15 mouse cellular contexts compared by ENCODE assay signal in the genomic region with DNA sequence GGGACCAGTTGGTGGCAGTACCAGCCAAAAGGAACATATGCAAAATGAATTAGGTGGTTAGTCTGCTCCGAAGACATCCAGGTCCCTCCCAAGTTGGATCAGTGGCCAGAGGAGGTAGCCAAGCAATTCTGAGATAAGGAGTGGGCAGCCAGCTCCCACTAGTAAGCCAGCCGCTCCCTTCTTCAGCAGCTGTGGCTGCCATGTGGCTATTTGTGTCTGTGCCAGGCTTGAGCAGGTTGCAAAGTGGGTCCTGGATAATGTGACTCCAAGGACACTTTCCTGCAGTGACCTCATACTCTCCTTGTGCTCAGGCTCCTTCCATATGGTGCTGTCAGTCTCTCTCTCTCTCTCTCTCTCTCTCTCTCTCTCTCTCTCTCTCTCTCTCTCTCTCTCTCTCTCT.
A peak's percentile ranks its signal among the peaks of the same experiment; 100 is the strongest.
DNase-seq lines count a peak whose midpoint lies in the region; ATAC-seq and TF ChIP-seq lines count a peak whose summit lies in the region.
"Had no signal": no experiment of that assay in that cellular context is flagged by ENCODE, and none has a peak within 500 bp of the region (broad histone marks: within the 10 kb centered on the region; RNA-seq: fewer than 3 reads in every experiment).

No protein-coding gene starts in this region.

- no peaks in the 10 kb centered on the region for H3K36me3 ChIP-seq in heart, embryonic 12.5 days
- H3K36me3 ChIP-seq in lung, postnatal 0 days (ENCODE audit: insufficient read depth, low read length), result no peaks in the 10 kb centered on the region
- H3K36me3 ChIP-seq: embryonic facial prominence, embryonic 12.5 days; limb, embryonic 15.5 days; neural tube, embryonic 12.5 days had no signal

- no peak for ATAC-seq in heart, embryonic 12.5 days (ENCODE audit: insufficient number of reproducible peaks, low FRiP score)
- ATAC-seq in lung, postnatal 0 days, result no peak
- ATAC-seq: CD4-positive, CD25-positive, alpha-beta regulatory T cell, adult 4 months had no signal

- no peak overlapping the region for H3K27ac ChIP-seq in heart, embryonic 12.5 days (ENCODE audit: poor library complexity, severe bottlenecking)
- no peak overlapping the region for H3K27ac ChIP-seq in lung, postnatal 0 days (ENCODE audit: low read length)
- H3K27ac ChIP-seq: embryonic facial prominence, embryonic 12.5 days; limb, embryonic 15.5 days; macrophage; neural tube, embryonic 12.5 days had no signal

- no peaks in the 10 kb centered on the region for H3K9me3 ChIP-seq in heart, embryonic 12.5 days (replicated peaks)
- H3K9me3 ChIP-seq in lung, postnatal 0 days (ENCODE audit: low read length), result no peaks in the 10 kb centered on the region
- H3K9me3 ChIP-seq: embryonic facial prominence, embryonic 12.5 days; limb, embryonic 15.5 days; neural tube, embryonic 12.5 days had no signal

- peak; percentile 52 to 57 for DNase-seq in heart, adult 18-20 months
- peak; percentile 87 for DNase-seq in brain, adult 2 months (ENCODE audit: low read depth, low spot score)
- peak; percentile 70 for DNase-seq in cerebellum, adult 9-10 months
- peak; percentile 16 to 37 for DNase-seq in heart, postnatal 36 days
- DNase-seq in urinary bladder, adult 18-20 months (ENCODE audit: low spot score in 2 of 2), result no peak
- DNase-seq in ovary, postnatal 36 days (ENCODE audit: low spot score), result no peak
- DNase-seq in lung, postnatal 0 days (ENCODE audit: low spot score), result no peak
- DNase-seq: gastrocnemius, postnatal 10 days; thymus, adult 18-20 months had no signal

- no peak overlapping the region for H3K4me3 ChIP-seq in heart, embryonic 12.5 days
- no peak overlapping the region for H3K4me3 ChIP-seq in lung, postnatal 0 days (ENCODE audit: low read depth, low read length)
- H3K4me3 ChIP-seq: embryonic facial prominence, embryonic 12.5 days; limb, embryonic 15.5 days; neural tube, embryonic 12.5 days had no signal

- H3K4me1 ChIP-seq in heart, embryonic 12.5 days (replicated peaks), result peaks cover 15% of the 10 kb centered on the region
- H3K4me1 ChIP-seq in lung, postnatal 0 days (ENCODE audit: insufficient read depth, low read depth, low read length), result no peaks in the 10 kb centered on the region
- H3K4me1 ChIP-seq: limb, embryonic 15.5 days had no signal

- H3K9ac ChIP-seq in heart, embryonic 12.5 days, result no peak overlapping the region
- no peak overlapping the region for H3K9ac ChIP-seq in lung, postnatal 0 days (replicated peaks; ENCODE audit: low read depth)
- H3K9ac ChIP-seq: embryonic facial prominence, embryonic 12.5 days; limb, embryonic 15.5 days; neural tube, embryonic 12.5 days had no signal

- no peak for TF ChIP-seq CTCF in lung, postnatal 0 days (IDR thresholded peaks at IDR 0.05)

- TF ChIP-seq EP300 in lung, postnatal 0 days (IDR thresholded peaks at IDR 0.05), result no peak

- WGBS in heart, embryonic 12.5 days, result 40% methylated on average over 2 of the region's 2 CpGs
- WGBS in lung, postnatal 0 days, result 47% methylated on average over 2 of the region's 2 CpGs

- H3K27me3 ChIP-seq in heart, embryonic 12.5 days (replicated peaks), result peaks cover 4% of the 10 kb centered on the region; the same call in 1 of the 2 replicates
- no peaks in the 10 kb centered on the region for H3K27me3 ChIP-seq in lung, postnatal 0 days (replicated peaks; ENCODE audit: insufficient read depth, low read length)
- H3K27me3 ChIP-seq: embryonic facial prominence, embryonic 12.5 days; limb, embryonic 15.5 days; neural tube, embryonic 12.5 days had no signal

- intact Hi-C loops in heart, postnatal 36 days (cut with DNase I), result loop anchor here (2.0 kb wide), 1 partner anchor 20 kb away; no protein-coding TSS in a partner anchor

- H3K4me2 ChIP-seq in heart, embryonic 12.5 days, result no peak overlapping the region
- no peak overlapping the region for H3K4me2 ChIP-seq in lung, postnatal 0 days (replicated peaks; ENCODE audit: low read depth, low read length)
- H3K4me2 ChIP-seq: embryonic facial prominence, embryonic 12.5 days; limb, embryonic 15.5 days; neural tube, embryonic 12.5 days had no signal

Comparison
In these comparisons a context has a peak if more than half of its experiments do, and no peak if none do; other contexts are left out.
1. DNase-seq: peak in heart, adult 18-20 months (2 of 2), brain, adult 2 months (single experiment), cerebellum, adult 9-10 months (single experiment) and heart, postnatal 36 days (2 of 2); none in urinary bladder, adult 18-20 months (0 of 2), ovary, postnatal 36 days (single experiment) and lung, postnatal 0 days (single experiment).